Comparison of ENCODE assay signal across 9 mouse cellular contexts in the genomic region with DNA sequence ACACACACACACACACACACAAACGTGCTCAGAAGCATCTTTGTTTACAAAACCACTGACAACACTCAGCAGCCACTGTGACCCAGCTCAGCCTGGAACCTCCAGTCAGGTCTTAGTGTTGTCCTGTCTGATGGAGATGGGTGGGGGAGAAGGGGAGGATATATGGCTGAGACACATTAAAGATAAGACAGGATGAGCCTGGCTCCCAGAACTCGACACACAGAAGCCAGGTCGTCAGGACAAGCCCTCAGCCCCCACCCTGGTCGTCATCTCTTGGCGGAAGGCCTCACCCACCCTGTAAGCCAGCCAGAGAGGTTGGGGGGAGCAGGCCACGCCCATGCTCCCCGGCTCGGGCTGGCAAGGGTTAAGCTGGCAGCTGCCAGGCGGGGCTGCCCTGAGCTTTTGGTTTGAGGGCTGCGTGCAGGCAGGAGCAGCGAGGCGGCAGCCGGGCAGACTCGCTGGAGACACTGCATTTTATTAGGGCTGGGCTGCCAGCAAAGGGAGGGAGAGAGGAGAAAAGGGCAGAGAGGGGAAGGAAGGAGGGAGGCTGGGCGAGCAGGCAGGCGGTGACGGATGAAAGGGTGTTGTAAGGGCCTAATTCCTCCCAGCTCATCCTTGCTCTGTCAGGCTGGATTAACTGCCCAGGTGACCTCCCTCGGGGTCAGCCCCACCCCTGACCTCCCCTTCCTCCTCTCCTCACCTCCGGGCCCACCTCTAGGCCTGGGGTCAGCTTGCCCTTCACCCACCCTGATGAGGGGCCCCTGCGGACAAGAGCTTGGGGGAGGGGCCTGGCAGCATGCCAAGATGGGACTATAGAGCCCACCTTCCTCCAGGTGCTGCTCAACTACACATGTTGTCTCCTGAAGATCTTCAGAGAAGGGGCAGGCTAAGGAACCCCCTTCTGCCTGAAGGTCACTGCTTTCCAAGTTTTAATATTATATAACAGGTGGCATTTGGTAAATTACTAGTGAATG. TPM values are rescaled to one million over a fixed set of nuclear protein-coding genes. Genes with fewer than 3 reads are reported as not detected.
DNase-seq lines count a peak whose midpoint lies in the region; ATAC-seq lines count a peak whose summit lies in the region.
"Had no signal": no experiment of that assay in that cellular context is flagged by ENCODE, and none has a peak within 500 bp of the region (broad histone marks: within the 10 kb centered on the region; RNA-seq: fewer than 3 reads in every experiment).

No protein-coding gene starts in this region.

- H3K9ac ChIP-seq in hindbrain, embryonic 11.5 days (ENCODE audit: low read depth, low read length), result 0 out of 2 replicates have a peak overlapping the region, but pooled peaks have one; percentile 19
- H3K9ac ChIP-seq in midbrain, embryonic 13.5 days (replicated peaks), result peak overlapping the region; percentile 36; the same call in 1 of the 2 replicates

- peak; percentile 62 to 77 for DNase-seq in kidney, postnatal 4 days
- no peak for DNase-seq in kidney, postnatal 36 days
- DNase-seq in hindbrain, embryonic 11.5 days (ENCODE audit: low spot score), result peak; percentile 63
- no peak for DNase-seq in spleen, adult 18-20 months
- no peak for DNase-seq in spleen, postnatal 36 days (ENCODE audit: low spot score in 2 of 2)

- 3% methylated on average over 19 of the region's 20 CpGs for WGBS in hindbrain, embryonic 11.5 days
- WGBS in midbrain, embryonic 13.5 days, result 1% methylated on average over 20 of the region's 20 CpGs

- H3K9me3 ChIP-seq in hindbrain, embryonic 11.5 days (ENCODE audit: control insufficient read depth, low read length), result no peaks in the 10 kb centered on the region
- H3K9me3 ChIP-seq in midbrain, embryonic 13.5 days, result no peaks in the 10 kb centered on the region

- peaks cover 32% of the 10 kb centered on the region for H3K27me3 ChIP-seq in hindbrain, embryonic 11.5 days (ENCODE audit: control insufficient read depth, insufficient read depth, low read length)
- H3K27me3 ChIP-seq in midbrain, embryonic 13.5 days, result peaks cover 81% of the 10 kb centered on the region

- H3K27ac ChIP-seq in hindbrain, embryonic 11.5 days (ENCODE audit: low read depth, low read length), result no peak overlapping the region
- peak overlapping the region; percentile 47; the same call in 1 of the 2 replicates for H3K27ac ChIP-seq in midbrain, embryonic 13.5 days

- ATAC-seq in common myeloid progenitor, adult 5-6 weeks (replicated peaks; ENCODE audit: low read depth, poor library complexity, severe bottlenecking), result peak; percentile 62
- ATAC-seq in hindbrain, embryonic 11.5 days (ENCODE audit: low FRiP score), result peak; percentile 57
- peak; percentile 75 for ATAC-seq in midbrain, embryonic 13.5 days
- no peak for ATAC-seq in CD4-positive, CD25-positive, alpha-beta regulatory T cell, adult 4 months

- 0 out of 2 replicates have a peak overlapping the region, but pooled peaks have one; percentile 28 for H3K4me2 ChIP-seq in hindbrain, embryonic 11.5 days (replicated peaks; ENCODE audit: low read depth, low read length)
- peak overlapping the region; percentile 40 for H3K4me2 ChIP-seq in midbrain, embryonic 13.5 days (replicated peaks)

- peaks cover 7% of the 10 kb centered on the region for H3K4me1 ChIP-seq in hindbrain, embryonic 11.5 days (replicated peaks; ENCODE audit: control insufficient read depth, insufficient read depth, low read length)
- H3K4me1 ChIP-seq in midbrain, embryonic 13.5 days (replicated peaks), result peaks cover 13% of the 10 kb centered on the region

- no peaks in the 10 kb centered on the region for H3K36me3 ChIP-seq in hindbrain, embryonic 11.5 days (ENCODE audit: control insufficient read depth, insufficient read depth, low read length)
- no peaks in the 10 kb centered on the region for H3K36me3 ChIP-seq in midbrain, embryonic 13.5 days

- no peak overlapping the region for H3K4me3 ChIP-seq in hindbrain, embryonic 11.5 days (ENCODE audit: low read depth, low read length)
- H3K4me3 ChIP-seq in midbrain, embryonic 13.5 days (replicated peaks), result no peak overlapping the region; the same call in 1 of the 2 replicates

RNA-seq across cellular contexts. Expression of a gene that starts 6.6 kb away (rescaled TPM):
- total RNA-seq in common myeloid progenitor, adult 5-6 weeks (2017), result not detected in 2 replicates
- 1.7 TPM in 2 replicates for polyA plus RNA-seq in hindbrain, embryonic 11.5 days (2014; fragmentation: Nextera tagmentation; extraction: Ambion mirVana)
- 0.27 and 0.30 TPM in 2 replicates for polyA plus RNA-seq in midbrain, embryonic 13.5 days (2015; fragmentation: Nextera tagmentation; extraction: Ambion mirVana)
- polyA plus RNA-seq in CD4-positive, CD25-positive, alpha-beta regulatory T cell, adult 4 months (2017; shearing (Covaris generic)), result under 1 TPM in 1 of 2 experiments, not detected in 1; 0.20 TPM
- total RNA-seq: neutrophil, adult 5-6 weeks had no signal

RNA-seq across cellular contexts. Expression of a gene that starts 19.5 kb away (rescaled TPM):
- total RNA-seq in common myeloid progenitor, adult 5-6 weeks (2017), result not detected in 2 replicates
- 0.13 TPM in 1 of 2 replicates, not detected in the other for polyA plus RNA-seq in hindbrain, embryonic 11.5 days (2014; fragmentation: Nextera tagmentation; extraction: Ambion mirVana)
- polyA plus RNA-seq in midbrain, embryonic 13.5 days (2015; fragmentation: Nextera tagmentation; extraction: Ambion mirVana), result not detected in 2 replicates
- not detected for polyA plus RNA-seq in CD4-positive, CD25-positive, alpha-beta regulatory T cell, adult 4 months (2017; shearing (Covaris generic))
- total RNA-seq: neutrophil, adult 5-6 weeks had no signal

RNA-seq across cellular contexts. Expression of a gene that starts 50.0 kb away (rescaled TPM):
- total RNA-seq in common myeloid progenitor, adult 5-6 weeks (2017), result 0.05 TPM in 1 of 2 replicates, not detected in the other
- 4.2 and 4.4 TPM in 2 replicates for polyA plus RNA-seq in hindbrain, embryonic 11.5 days (2014; fragmentation: Nextera tagmentation; extraction: Ambion mirVana)
- 6.6 and 8.8 TPM in 2 replicates for polyA plus RNA-seq in midbrain, embryonic 13.5 days (2015; fragmentation: Nextera tagmentation; extraction: Ambion mirVana)
- under 1 TPM; 0.51 to 0.63 TPM for polyA plus RNA-seq in CD4-positive, CD25-positive, alpha-beta regulatory T cell, adult 4 months (2017; shearing (Covaris generic))

Comparison
In these comparisons a context has a peak if more than half of its experiments do, and no peak if none do; other contexts are left out.
1. DNase-seq: peak in kidney, postnatal 4 days (2 of 2) and hindbrain, embryonic 11.5 days (single experiment); none in kidney, postnatal 36 days (0 of 2), spleen, adult 18-20 months (0 of 2) and spleen, postnatal 36 days (0 of 2).